ENCODE assay signal across 10 mouse cellular contexts in the genomic region with DNA sequence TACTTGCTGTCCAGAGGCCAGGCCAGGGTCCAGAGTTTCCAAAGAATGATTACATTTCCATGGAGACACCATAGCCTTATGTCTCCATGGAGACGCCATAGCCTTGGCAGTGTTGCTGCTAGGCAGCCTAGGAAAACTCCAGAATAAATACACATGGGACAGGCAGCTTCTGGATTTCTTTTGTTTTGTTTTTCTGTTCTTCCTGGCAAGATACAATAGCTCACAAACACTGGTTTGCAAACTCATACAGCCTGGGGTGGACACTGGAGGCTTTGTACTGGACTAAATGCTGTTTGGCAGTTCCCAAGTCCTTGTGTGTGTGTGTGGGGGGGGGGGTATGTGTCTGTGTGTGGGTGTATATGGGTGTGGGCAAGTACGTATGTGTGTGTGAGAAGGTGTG. TPM values are rescaled to one million over a fixed set of nuclear protein-coding genes. Genes with fewer than 3 reads are reported as not detected.
A peak's percentile ranks its signal among the peaks of the same experiment; 100 is the strongest.
DNase-seq lines count a peak whose midpoint lies in the region; ATAC-seq and TF ChIP-seq lines count a peak whose summit lies in the region.
"Had no signal": no experiment of that assay in that cellular context is flagged by ENCODE, and none has a peak within 500 bp of the region (broad histone marks: within the 10 kb centered on the region; RNA-seq: fewer than 3 reads in every experiment).

No protein-coding gene starts in this region.

- peak; percentile 32; the same call in 1 of the 2 replicates for ATAC-seq in lung, postnatal 0 days
- ATAC-seq in embryonic facial prominence, embryonic 11.5 days (replicated peaks; ENCODE audit: insufficient number of reproducible peaks, low FRiP score, low TSS enrichment, low read depth): no peak; the same call in 1 of the 2 replicates
- ATAC-seq in hindbrain, embryonic 16.5 days: peak; percentile 96
- 0 out of 2 replicates have a peak, but pooled peaks have one; percentile 18 for ATAC-seq in stomach, embryonic 15.5 days (ENCODE audit: insufficient read depth, low FRiP score, low read depth)
- no peak for ATAC-seq in activated CD4-positive, CD25-positive, alpha-beta regulatory T cell, adult 4 months
- ATAC-seq: Patski had no signal

- H3K4me2 ChIP-seq in lung, postnatal 0 days (replicated peaks; ENCODE audit: low read depth, low read length): no peak overlapping the region
- no peak overlapping the region for H3K4me2 ChIP-seq in embryonic facial prominence, embryonic 11.5 days (ENCODE audit: low read depth, low read length)
- H3K4me2 ChIP-seq in hindbrain, embryonic 16.5 days (ENCODE audit: low read length): no peak overlapping the region
- no peak overlapping the region for H3K4me2 ChIP-seq in stomach, embryonic 15.5 days
- H3K4me2 ChIP-seq: limb, embryonic 13.5 days had no signal

- 63% methylated on average over 2 of the region's 2 CpGs for WGBS in lung, postnatal 0 days
- 48% methylated on average over 2 of the region's 2 CpGs for WGBS in lung, adult 2 months
- 80% methylated on average over 2 of the region's 2 CpGs for WGBS in embryonic facial prominence, embryonic 11.5 days
- WGBS in hindbrain, embryonic 16.5 days: 18% methylated on average over 2 of the region's 2 CpGs
- 61% methylated on average over 2 of the region's 2 CpGs for WGBS in stomach, embryonic 15.5 days

- no peaks in the 10 kb centered on the region for H3K36me3 ChIP-seq in lung, postnatal 0 days (ENCODE audit: insufficient read depth, low read length)
- H3K36me3 ChIP-seq in embryonic facial prominence, embryonic 11.5 days (replicated peaks; ENCODE audit: control insufficient read depth, insufficient read depth, low read depth, low read length): no peaks in the 10 kb centered on the region
- H3K36me3 ChIP-seq in hindbrain, embryonic 16.5 days (ENCODE audit: control insufficient read depth, insufficient read depth, low read length): no peaks in the 10 kb centered on the region
- no peaks in the 10 kb centered on the region for H3K36me3 ChIP-seq in stomach, embryonic 15.5 days
- H3K36me3 ChIP-seq: limb, embryonic 13.5 days had no signal

- peak; percentile 25 for DNase-seq in lung, postnatal 0 days (ENCODE audit: low spot score)
- no peak for DNase-seq in lung, adult 2 months
- peak; percentile 13 for DNase-seq in embryonic facial prominence, embryonic 11.5 days (ENCODE audit: low spot score)
- DNase-seq in spleen, postnatal 14 days (ENCODE audit: low spot score in 2 of 2): no peak
- DNase-seq: kidney, postnatal 14 days had no signal

- no peak overlapping the region for H3K4me3 ChIP-seq in lung, postnatal 0 days (ENCODE audit: low read depth, low read length)
- H3K4me3 ChIP-seq in lung, adult 2 months (replicated peaks; ENCODE audit: extremely low read depth, low read depth, low read length): no peak overlapping the region
- H3K4me3 ChIP-seq in embryonic facial prominence, embryonic 11.5 days (ENCODE audit: low read depth, low read length): no peak overlapping the region
- no peak overlapping the region for H3K4me3 ChIP-seq in hindbrain, embryonic 16.5 days (ENCODE audit: low read length)
- H3K4me3 ChIP-seq in stomach, embryonic 15.5 days (replicated peaks): no peak overlapping the region
- H3K4me3 ChIP-seq: limb, embryonic 13.5 days had no signal

- H3K27ac ChIP-seq in lung, postnatal 0 days (ENCODE audit: low read length): no peak overlapping the region
- H3K27ac ChIP-seq in embryonic facial prominence, embryonic 11.5 days (replicated peaks; ENCODE audit: low read depth, low read length): no peak overlapping the region
- H3K27ac ChIP-seq in hindbrain, embryonic 16.5 days (ENCODE audit: low read depth, low read length): 0 out of 2 replicates have a peak overlapping the region, but pooled peaks have one; percentile 13
- H3K27ac ChIP-seq in stomach, embryonic 15.5 days: no peak overlapping the region
- H3K27ac ChIP-seq: limb, embryonic 13.5 days had no signal

- H3K4me1 ChIP-seq in lung, postnatal 0 days (ENCODE audit: insufficient read depth, low read depth, low read length): no peaks in the 10 kb centered on the region
- no peaks in the 10 kb centered on the region for H3K4me1 ChIP-seq in lung, adult 2 months (ENCODE audit: control insufficient read depth, insufficient read depth, low read length)
- H3K4me1 ChIP-seq in embryonic facial prominence, embryonic 11.5 days (ENCODE audit: control insufficient read depth, insufficient read depth, low read length): no peaks in the 10 kb centered on the region
- no peaks in the 10 kb centered on the region for H3K4me1 ChIP-seq in hindbrain, embryonic 16.5 days (ENCODE audit: control insufficient read depth, insufficient read depth, low read depth, low read length)
- H3K4me1 ChIP-seq in stomach, embryonic 15.5 days: no peaks in the 10 kb centered on the region
- H3K4me1 ChIP-seq: limb, embryonic 13.5 days had no signal

- no peak for TF ChIP-seq CTCF in lung, postnatal 0 days (IDR thresholded peaks at IDR 0.05)
- no peak for TF ChIP-seq CTCF in lung, adult 2 months (IDR thresholded peaks at IDR 0.05; ENCODE audit: insufficient read depth, low read length)

- no peak for TF ChIP-seq EP300 in lung, postnatal 0 days (IDR thresholded peaks at IDR 0.05)

- no peak overlapping the region for H3K9ac ChIP-seq in lung, postnatal 0 days (replicated peaks; ENCODE audit: low read depth)
- H3K9ac ChIP-seq in embryonic facial prominence, embryonic 11.5 days (replicated peaks; ENCODE audit: low read length): no peak overlapping the region
- H3K9ac ChIP-seq in hindbrain, embryonic 16.5 days (ENCODE audit: low read depth, low read length): no peak overlapping the region
- no peak overlapping the region for H3K9ac ChIP-seq in stomach, embryonic 15.5 days
- H3K9ac ChIP-seq: limb, embryonic 13.5 days had no signal

- TF ChIP-seq POLR2A in lung, adult 2 months (IDR thresholded peaks at IDR 0.05; ENCODE audit: borderline replicate concordance, extremely low read depth, low read depth, low read length): no peak

- H3K27me3 ChIP-seq in lung, postnatal 0 days (replicated peaks; ENCODE audit: insufficient read depth, low read length): no peaks in the 10 kb centered on the region
- no peaks in the 10 kb centered on the region for H3K27me3 ChIP-seq in embryonic facial prominence, embryonic 11.5 days (ENCODE audit: control insufficient read depth, insufficient read depth, low read length)
- no peaks in the 10 kb centered on the region for H3K27me3 ChIP-seq in hindbrain, embryonic 16.5 days (replicated peaks; ENCODE audit: control insufficient read depth, insufficient read depth, low read length)
- H3K27me3 ChIP-seq in stomach, embryonic 15.5 days (replicated peaks): no peaks in the 10 kb centered on the region
- H3K27me3 ChIP-seq: limb, embryonic 13.5 days; Patski had no signal

- H3K9me3 ChIP-seq in lung, postnatal 0 days (ENCODE audit: low read length): no peaks in the 10 kb centered on the region
- H3K9me3 ChIP-seq in embryonic facial prominence, embryonic 11.5 days (replicated peaks; ENCODE audit: control insufficient read depth, low read length): no peaks in the 10 kb centered on the region
- H3K9me3 ChIP-seq in hindbrain, embryonic 16.5 days (ENCODE audit: control insufficient read depth, low read length): peaks cover 4% of the 10 kb centered on the region
- H3K9me3 ChIP-seq in stomach, embryonic 15.5 days: no peaks in the 10 kb centered on the region

RNA-seq across cellular contexts. Expression of a gene that starts 29.1 kb away (rescaled TPM):
- polyA plus RNA-seq in lung, postnatal 0 days (2015; fragmentation: Nextera tagmentation; extraction: Ambion mirVana): 1.0 and 1.2 TPM in 2 replicates
- 3.6 and 8.7 TPM in 2 replicates for polyA plus RNA-seq in lung, adult 2 months (2012; rRNA removed)
- 2.9 and 3.6 TPM in 2 replicates for polyA plus RNA-seq in embryonic facial prominence, embryonic 11.5 days (2014; fragmentation: Nextera tagmentation; extraction: Ambion mirVana)
- polyA plus RNA-seq in hindbrain, embryonic 16.5 days (2015; fragmentation: Nextera tagmentation; extraction: Ambion mirVana): 2.5 and 2.6 TPM in 2 replicates
- 4.0 and 4.6 TPM in 2 replicates for polyA plus RNA-seq in stomach, embryonic 15.5 days (2015; fragmentation: Nextera tagmentation; extraction: Ambion mirVana)
- 1 to 10 TPM; 8.8 to 9.8 TPM for polyA plus RNA-seq in activated CD4-positive, CD25-positive, alpha-beta regulatory T cell, adult 4 months (2017; shearing (Covaris generic))

RNA-seq across cellular contexts. Expression of a gene that starts 52.6 kb away (rescaled TPM):
- 59.2 and 60.3 TPM in 2 replicates for polyA plus RNA-seq in lung, postnatal 0 days (2015; fragmentation: Nextera tagmentation; extraction: Ambion mirVana)
- 10.9 and 11.8 TPM in 2 replicates for polyA plus RNA-seq in lung, adult 2 months (2012; rRNA removed)
- polyA plus RNA-seq in embryonic facial prominence, embryonic 11.5 days (2014; fragmentation: Nextera tagmentation; extraction: Ambion mirVana): 2.1 and 2.2 TPM in 2 replicates
- polyA plus RNA-seq in hindbrain, embryonic 16.5 days (2015; fragmentation: Nextera tagmentation; extraction: Ambion mirVana): 3.7 and 9.2 TPM in 2 replicates
- polyA plus RNA-seq in stomach, embryonic 15.5 days (2015; fragmentation: Nextera tagmentation; extraction: Ambion mirVana): 70.1 and 90.5 TPM in 2 replicates
- 1 to 10 TPM; 1.4 to 2.7 TPM for polyA plus RNA-seq in activated CD4-positive, CD25-positive, alpha-beta regulatory T cell, adult 4 months (2017; shearing (Covaris generic))
- polyA plus RNA-seq: Patski had no signal

Comparison
In these comparisons a context has a peak if more than half of its experiments do, and no peak if none do; other contexts are left out.
1. DNase-seq: peak in lung, postnatal 0 days (single experiment) and embryonic facial prominence, embryonic 11.5 days (single experiment); none in lung, adult 2 months (single experiment) and spleen, postnatal 14 days (0 of 2).
2. ATAC-seq: peak in lung, postnatal 0 days (single experiment), hindbrain, embryonic 16.5 days (single experiment) and stomach, embryonic 15.5 days (single experiment); none in embryonic facial prominence, embryonic 11.5 days (single experiment) and activated CD4-positive, CD25-positive, alpha-beta regulatory T cell, adult 4 months (single experiment).